Mouse (Mus musculus) hindbrain, embryonic 15.5 days (tissue): ENCODE measurements around the gene Grk3. TPM values are rescaled to one million over a fixed set of nuclear protein-coding genes. Genes with fewer than 3 reads are reported as not detected.

Experiments
- ATAC-seq: fragments of 200-750 bp; cut with Nextera tagmentation; 2 replicates; pipeline ENCODE4 v1.8.0; 2017; ENCODE audit warnings: low read depth, moderate number of reproducible peaks, moderate TSS enrichment; ENCODE audit not compliant: low FRiP score
- H3K27ac ChIP-seq: fragments of 300-500 bp; sonication (generic); replicated peaks from 2 replicates; pipeline ENCODE4 v1.5.1; 2015; ENCODE audit warnings: mild to moderate bottlenecking, inconsistent platforms
- H3K27me3 ChIP-seq: fragments of 300-500 bp; sonication (generic); 2 replicates; pipeline ENCODE4 v1.6.1; 2015; ENCODE audit warnings: control low read depth, inconsistent platforms
- H3K36me3 ChIP-seq: fragments of 300-500 bp; sonication (generic); 2 replicates; pipeline ENCODE4 v1.6.1; 2015; ENCODE audit warnings: control low read depth, inconsistent platforms
- H3K4me1 ChIP-seq: fragments of 300-500 bp; sonication (generic); replicated peaks from 2 replicates; pipeline ENCODE4 v1.6.1; 2015; ENCODE audit warnings: control low read depth, inconsistent platforms
- H3K4me2 ChIP-seq: fragments of 300-500 bp; sonication (generic); 2 replicates; pipeline ENCODE4 v1.6.1; 2015; ENCODE audit warnings: moderate library complexity, mild to moderate bottlenecking, inconsistent platforms
- H3K4me3 ChIP-seq: fragments of 300-500 bp; sonication (generic); 2 replicates; pipeline ENCODE4 v1.5.1; 2015; ENCODE audit warnings: mild to moderate bottlenecking, inconsistent platforms
- H3K9ac ChIP-seq: fragments of 300-500 bp; sonication (generic); 2 replicates; pipeline ENCODE4 v1.6.1; 2015; ENCODE audit warnings: inconsistent platforms
- H3K9me3 ChIP-seq: fragments of 300-500 bp; sonication (generic); 2 replicates; pipeline ENCODE4 v1.6.1; 2016; ENCODE audit warnings: control low read depth, inconsistent platforms
- WGBS: fragments of 180-500 bp; shearing (Covaris S2); methylation state at CpG from one replicate; pipeline ENCODE4 v1.1.7; 2015; 5-methylcytosine and 5-hydroxymethylcytosine counted together
- polyA plus RNA-seq: library from polyadenylated mRNA; unstranded; fragments of >200 nt; fragmentation: Nextera tagmentation; extraction: Ambion mirVana; gene quantifications from 2 replicates; pipeline ENCODE4 v1.2.1, GENCODE M21; 2015

Grk3 gene
- polyA plus RNA-seq: 24.3 and 24.6 TPM in 2 replicates

- peaks cover 35% of the 10 kb centered on the region for H3K4me1 ChIP-seq
These were observed at the start of gene Grk3 for GRCm38 (mm10) chr5:113015236-113016061. Grk3 (minus strand) TSS chr5:113015791.

GRCm38 (mm10) chr5:113054308-113054707, 38.7 kb upstream of the Grk3 start:
- peak; percentile 45; the same call in 1 of the 2 replicates for ATAC-seq
- Histone ChIP-seq H3K4me2 (no peak overlapping the region), H3K9me3 (no peaks in the 10 kb centered on the region), H3K27me3 (0 out of 2 replicates have a peak, but pooled peaks cover 3% of the 10 kb centered on the region), H3K36me3 (no peaks in the 10 kb centered on the region), H3K4me1 (peaks cover 8% of the 10 kb centered on the region; the same call in 1 of the 2 replicates), H3K9ac (no peak overlapping the region), H3K27ac (no peak overlapping the region), H3K4me3 (no peak overlapping the region)
- WGBS: 3% methylated on average over 16 of the region's 16 CpGs

More at GRCm38 (mm10) chr5:113015236-113016061, at the start of gene Grk3:
- Histone ChIP-seq H3K27ac (peak within 1 kb of the TSS; percentile 75), H3K27me3 (no peaks in the 10 kb centered on the region), H3K4me3 (peak within 1 kb of the TSS; percentile 78), H3K9ac (peak within 1 kb of the TSS; percentile 72), H3K36me3 (no peaks in the 10 kb centered on the region), H3K9me3 (no peaks in the 10 kb centered on the region), H3K4me2 (peak within 1 kb of the TSS; percentile 76)
- peak; percentile 78 for ATAC-seq
- 8% methylated on average over 23 of the region's 52 CpGs for WGBS

- 55% methylated on average over 7 of the region's 7 CpGs for WGBS
- Histone ChIP-seq H3K4me3 (no peak overlapping the region), H3K9ac (no peak overlapping the region), H3K36me3 (no peaks in the 10 kb centered on the region), H3K4me1 (peaks cover 8% of the 10 kb centered on the region), H3K27me3 (0 out of 2 replicates have a peak, but pooled peaks cover 3% of the 10 kb centered on the region), H3K9me3 (no peaks in the 10 kb centered on the region), H3K4me2 (no peak overlapping the region), H3K27ac (0 out of 2 replicates have a peak overlapping the region, but pooled peaks have one; percentile 18)
- no peak for ATAC-seq
These were observed 35.1 kb upstream of the Grk3 start for GRCm38 (mm10) chr5:113050581-113051185.

DNA sequence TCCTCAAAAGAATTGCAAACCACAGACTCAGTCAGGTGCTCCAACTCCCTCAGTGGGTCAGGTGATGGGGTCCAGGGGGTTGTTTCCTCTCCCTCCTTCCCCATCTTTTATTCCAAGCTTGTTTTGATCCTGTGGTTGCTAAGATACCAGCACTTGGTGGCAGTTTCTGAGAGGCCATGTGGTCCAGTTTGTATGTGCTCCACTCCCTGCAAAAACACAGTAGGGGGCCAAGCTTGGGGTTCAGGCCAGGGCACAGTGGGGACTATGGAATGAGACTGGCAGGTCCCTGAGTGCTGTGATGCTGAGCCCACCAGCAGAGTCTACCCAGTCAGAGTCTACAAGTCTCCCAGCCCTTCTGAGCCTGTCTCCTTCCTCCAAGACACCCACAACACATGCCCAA, 34.3 kb upstream of the Grk3 start:
- H3K4me2 ChIP-seq: no peak overlapping the region
- no peaks in the 10 kb centered on the region for H3K36me3 ChIP-seq
- peaks cover 12% of the 10 kb centered on the region for H3K4me1 ChIP-seq
- no peak overlapping the region for H3K9ac ChIP-seq
- H3K27me3 ChIP-seq: 0 out of 2 replicates have a peak, but pooled peaks cover 2% of the 10 kb centered on the region
- no peaks in the 10 kb centered on the region for H3K9me3 ChIP-seq
- ATAC-seq: no peak
- H3K4me3 ChIP-seq: no peak overlapping the region
- no peak overlapping the region for H3K27ac ChIP-seq

- peak; percentile 36; the same call in 1 of the 2 replicates for ATAC-seq
These were observed 30.1 kb upstream of the Grk3 start for GRCm38 (mm10) chr5:113045511-113046273.

GRCm38 (mm10) chr5:113043531-113043930, 27.9 kb upstream of the Grk3 start:
- Histone ChIP-seq H3K27me3 (no peaks in the 10 kb centered on the region), H3K4me2 (no peak overlapping the region), H3K27ac (peak overlapping the region; percentile 23; the same call in 1 of the 2 replicates), H3K4me1 (peaks cover 20% of the 10 kb centered on the region), H3K9ac (no peak overlapping the region), H3K36me3 (no peaks in the 10 kb centered on the region), H3K9me3 (no peaks in the 10 kb centered on the region), H3K4me3 (no peak overlapping the region)
- 61% methylated on average over 8 of the region's 8 CpGs for WGBS
- ATAC-seq: no peak

More at GRCm38 (mm10) chr5:113045511-113046273, 30.1 kb upstream of the Grk3 start:
- Histone ChIP-seq H3K36me3 (no peaks in the 10 kb centered on the region), H3K9me3 (no peaks in the 10 kb centered on the region), H3K4me1 (peaks cover 24% of the 10 kb centered on the region), H3K4me3 (no peak overlapping the region), H3K4me2 (no peak overlapping the region), H3K9ac (no peak overlapping the region), H3K27me3 (no peaks in the 10 kb centered on the region), H3K27ac (no peak overlapping the region)
- 83% methylated on average over 10 of the region's 10 CpGs for WGBS

GRCm38 (mm10) chr5:113041567-113042071, 26.0 kb upstream of the Grk3 start:
- ATAC-seq: peak; percentile 92
- Histone ChIP-seq H3K9ac (no peak overlapping the region), H3K36me3 (no peaks in the 10 kb centered on the region), H3K27ac (peak overlapping the region; percentile 39), H3K4me2 (no peak overlapping the region), H3K4me1 (peaks cover 20% of the 10 kb centered on the region), H3K9me3 (no peaks in the 10 kb centered on the region), H3K27me3 (no peaks in the 10 kb centered on the region), H3K4me3 (no peak overlapping the region)
- WGBS: 0% methylated on average over 4 of the region's 5 CpGs

DNA sequence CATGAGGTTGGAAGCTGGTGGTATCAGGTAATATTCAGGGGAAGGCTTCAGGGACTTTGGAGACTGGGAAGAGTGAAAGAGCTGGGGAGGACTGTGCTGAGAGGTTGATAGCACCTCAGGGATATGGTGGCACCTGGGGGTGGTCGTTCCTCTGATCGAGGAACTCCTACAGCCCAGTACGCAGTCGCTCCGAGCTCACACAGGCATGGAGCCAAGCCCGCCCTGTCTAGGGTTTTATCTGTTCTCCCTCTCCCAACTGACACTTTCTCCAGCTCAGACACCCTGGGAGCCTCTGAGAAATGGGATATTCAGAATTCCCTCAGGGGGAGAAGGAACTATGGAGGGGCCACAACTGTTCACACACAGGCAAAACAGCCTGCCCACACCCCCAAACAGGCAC, 25.2 kb upstream of the Grk3 start:
- peak overlapping the region; percentile 39; the same call in 1 of the 2 replicates for H3K27ac ChIP-seq
- WGBS: 53% methylated on average over 6 of the region's 6 CpGs
- H3K9ac ChIP-seq: no peak overlapping the region
- H3K9me3 ChIP-seq: no peaks in the 10 kb centered on the region
- H3K36me3 ChIP-seq: no peaks in the 10 kb centered on the region
- H3K4me3 ChIP-seq: no peak overlapping the region
- peaks cover 20% of the 10 kb centered on the region for H3K4me1 ChIP-seq
- H3K27me3 ChIP-seq: no peaks in the 10 kb centered on the region
- no peak for ATAC-seq
- H3K4me2 ChIP-seq: no peak overlapping the region

DNA sequence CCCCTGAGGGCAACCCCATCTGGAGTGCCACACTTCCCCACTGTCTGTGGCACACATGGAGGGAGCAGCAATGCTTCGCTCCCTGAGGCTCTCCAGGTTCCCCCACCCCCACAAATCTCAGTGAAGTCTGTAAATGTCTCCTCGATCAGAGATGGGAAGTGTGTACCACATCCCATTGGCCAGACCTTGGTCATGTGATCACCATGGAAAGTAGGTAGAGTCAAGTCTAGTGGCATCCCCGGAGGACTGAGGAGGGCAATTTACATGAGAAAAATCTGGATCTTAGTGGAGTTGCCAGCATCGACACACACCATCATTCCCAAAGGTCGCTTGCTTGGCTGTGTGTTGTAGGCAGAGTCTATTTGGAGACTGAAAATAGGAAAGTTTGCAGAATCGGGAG, 23.0 kb upstream of the Grk3 start:
- Histone ChIP-seq H3K36me3 (no peaks in the 10 kb centered on the region), H3K27ac (no peak overlapping the region), H3K27me3 (no peaks in the 10 kb centered on the region), H3K9ac (no peak overlapping the region), H3K9me3 (no peaks in the 10 kb centered on the region), H3K4me2 (no peak overlapping the region), H3K4me1 (peaks cover 26% of the 10 kb centered on the region), H3K4me3 (no peak overlapping the region)
- WGBS: 76% methylated on average over 6 of the region's 6 CpGs
- no peak for ATAC-seq

GRCm38 (mm10) chr5:113035094-113036047, 19.8 kb upstream of the Grk3 start:
- Histone ChIP-seq H3K4me3 (no peak overlapping the region), H3K27me3 (no peaks in the 10 kb centered on the region), H3K36me3 (no peaks in the 10 kb centered on the region), H3K4me1 (peaks cover 23% of the 10 kb centered on the region), H3K27ac (peak overlapping the region; percentile 34), H3K4me2 (no peak overlapping the region), H3K9ac (no peak overlapping the region), H3K9me3 (no peaks in the 10 kb centered on the region)
- WGBS: 56% methylated on average over 10 of the region's 10 CpGs
- ATAC-seq: 0 out of 2 replicates have a peak, but pooled peaks have one; percentile 20
